Mouse (Mus musculus) cortical plate, adult 2 months (tissue): ENCODE data around the gene Pole3.

Experiments
- CTCF ChIP-seq: fragments of 200-500 bp; IDR thresholded peaks from 2 replicates; pipeline ENCODE4 v1.5.1; 2011; ENCODE audit warnings: mild to moderate bottlenecking, control low read depth, low read length; ENCODE audit not compliant: insufficient read depth; ENCODE audit errors: extremely low read depth
- POLR2A ChIP-seq: fragments of 200-500 bp; IDR thresholded peaks from 2 replicates; pipeline ENCODE4 v1.6.1; 2011; ENCODE audit warnings: mild to moderate bottlenecking, low read length, control low read depth; ENCODE audit not compliant: insufficient read depth; ENCODE audit errors: extremely low read depth

DNA sequence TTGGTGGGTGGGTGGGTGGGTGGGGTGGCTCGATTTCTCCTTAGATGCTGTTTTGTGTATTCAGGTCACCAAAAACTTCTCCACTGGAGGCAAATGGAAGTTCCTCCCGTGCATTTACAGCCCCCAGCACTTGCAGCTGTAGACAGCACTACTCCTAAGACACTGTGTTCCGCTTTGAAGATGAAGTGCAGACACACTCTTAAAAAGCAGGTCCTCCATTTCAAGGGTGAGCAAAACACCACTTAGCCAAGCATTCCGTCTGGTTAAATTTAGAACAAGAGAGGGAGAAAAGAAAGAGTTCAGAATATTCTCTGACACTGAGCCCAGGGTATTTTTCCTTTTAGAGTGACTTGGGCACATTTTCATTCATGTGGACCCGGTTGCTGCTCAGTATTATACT is 45.2 kb upstream of the Pole3 start:
- no peak for TF ChIP-seq POLR2A
- TF ChIP-seq CTCF, result no peak
